9 mouse cellular contexts compared by ENCODE assay signal in the genomic region with DNA sequence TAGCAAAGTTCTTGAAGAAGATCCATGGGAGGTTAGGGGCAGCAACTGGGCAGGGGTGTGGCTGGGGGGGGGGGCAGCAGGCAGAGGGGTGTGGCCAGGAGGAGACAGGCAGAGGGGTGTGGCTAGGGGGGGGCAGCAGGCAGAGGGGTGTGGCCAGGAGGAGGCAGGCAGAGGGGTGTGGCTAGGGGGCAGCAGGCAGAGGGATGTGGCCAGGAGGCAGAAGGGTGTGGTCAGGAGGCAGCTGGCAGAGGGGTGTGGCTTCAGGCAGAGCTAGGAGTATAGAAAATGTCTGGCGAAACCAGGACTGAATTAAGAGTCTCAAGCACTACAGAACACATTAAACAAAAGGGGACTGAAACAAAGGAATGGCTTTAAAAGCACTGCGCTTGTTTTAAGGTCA. TPM values are rescaled to one million over a fixed set of nuclear protein-coding genes. Genes with fewer than 3 reads are reported as not detected.
A peak's percentile ranks its signal among the peaks of the same experiment; 100 is the strongest.
DNase-seq lines count a peak whose midpoint lies in the region; ATAC-seq lines count a peak whose summit lies in the region.
"Had no signal": no experiment of that assay in that cellular context is flagged by ENCODE, and none has a peak within 500 bp of the region (broad histone marks: within the 10 kb centered on the region; RNA-seq: fewer than 3 reads in every experiment).

No protein-coding gene starts in this region.

- H3K9ac ChIP-seq in heart, embryonic 11.5 days (ENCODE audit: low read depth, low read length) = no peak overlapping the region
- H3K9ac ChIP-seq in liver, embryonic 15.5 days = no peak overlapping the region

- intact Hi-C loops in left cerebral cortex, postnatal 36 days (cut with DNase I) = loop anchor here (10.0 kb wide), 1 partner anchor 149 kb away; no protein-coding TSS in a partner anchor

- 24% methylated on average over 2 of the region's 2 CpGs for WGBS in heart, embryonic 11.5 days (ENCODE audit: insufficient replicate concordance)
- 15% methylated on average over 2 of the region's 2 CpGs for WGBS in embryonic facial prominence, embryonic 10.5 days
- WGBS in liver, embryonic 15.5 days (ENCODE audit: insufficient replicate concordance) = 15% methylated on average over 2 of the region's 2 CpGs

- H3K4me3 ChIP-seq in heart, embryonic 11.5 days (ENCODE audit: low read depth, low read length) = no peak overlapping the region
- no peak overlapping the region for H3K4me3 ChIP-seq in embryonic facial prominence, embryonic 10.5 days
- H3K4me3 ChIP-seq in liver, embryonic 15.5 days (replicated peaks) = no peak overlapping the region

- DNase-seq in heart, adult 9 months (ENCODE audit: low spot score in 2 of 2) = no peak
- peak; percentile 11 for DNase-seq in CD4-positive helper T cell, adult 2 months (ENCODE audit: low read depth, low spot score)
- DNase-seq in embryonic facial prominence, embryonic 10.5 days (ENCODE audit: low spot score) = peak; percentile 70
- DNase-seq in left cerebral cortex, postnatal 36 days (ENCODE audit: low spot score in 2 of 2) = no peak
- DNase-seq in cerebellum, postnatal 14 days = no peak
- DNase-seq in frontal cortex, postnatal 36 days (ENCODE audit: low spot score in 2 of 2) = no peak

- H3K27me3 ChIP-seq in heart, embryonic 11.5 days (ENCODE audit: control insufficient read depth, insufficient read depth, low read length) = 0 out of 2 replicates have a peak, but pooled peaks cover 2% of the 10 kb centered on the region
- peaks cover 6% of the 10 kb centered on the region; the same call in 1 of the 2 replicates for H3K27me3 ChIP-seq in embryonic facial prominence, embryonic 10.5 days (replicated peaks; ENCODE audit: low read depth, poor library complexity, severe bottlenecking)
- H3K27me3 ChIP-seq in liver, embryonic 15.5 days = peaks cover 12% of the 10 kb centered on the region; the same call in 1 of the 2 replicates

- no peaks in the 10 kb centered on the region for H3K9me3 ChIP-seq in heart, embryonic 11.5 days (replicated peaks; ENCODE audit: control insufficient read depth, low read length)
- no peaks in the 10 kb centered on the region for H3K9me3 ChIP-seq in embryonic facial prominence, embryonic 10.5 days
- no peaks in the 10 kb centered on the region for H3K9me3 ChIP-seq in liver, embryonic 15.5 days (replicated peaks)

- no peak overlapping the region for H3K27ac ChIP-seq in heart, embryonic 11.5 days (ENCODE audit: low read depth, low read length)
- no peak overlapping the region for H3K27ac ChIP-seq in embryonic facial prominence, embryonic 10.5 days (replicated peaks)
- no peak overlapping the region for H3K27ac ChIP-seq in liver, embryonic 15.5 days (replicated peaks)

- H3K4me1 ChIP-seq in heart, embryonic 11.5 days (ENCODE audit: control insufficient read depth, insufficient read depth, low read length) = peaks cover 7% of the 10 kb centered on the region
- peaks cover 58% of the 10 kb centered on the region for H3K4me1 ChIP-seq in embryonic facial prominence, embryonic 10.5 days
- H3K4me1 ChIP-seq in liver, embryonic 15.5 days (replicated peaks) = peaks cover 11% of the 10 kb centered on the region

- H3K4me2 ChIP-seq in heart, embryonic 11.5 days = no peak overlapping the region
- H3K4me2 ChIP-seq in liver, embryonic 15.5 days = no peak overlapping the region

- no peaks in the 10 kb centered on the region for H3K36me3 ChIP-seq in heart, embryonic 11.5 days (ENCODE audit: control insufficient read depth, insufficient read depth, low read length)
- no peaks in the 10 kb centered on the region for H3K36me3 ChIP-seq in embryonic facial prominence, embryonic 10.5 days (replicated peaks)
- H3K36me3 ChIP-seq in liver, embryonic 15.5 days (replicated peaks) = no peaks in the 10 kb centered on the region

- ATAC-seq in heart, embryonic 11.5 days (replicated peaks; ENCODE audit: insufficient number of reproducible peaks, low FRiP score, low TSS enrichment) = 0 out of 2 replicates have a peak, but pooled peaks have one; percentile 61
- peak; percentile 67 for ATAC-seq in liver, embryonic 15.5 days (ENCODE audit: insufficient read depth)

RNA-seq across cellular contexts. Expression of gene Bdkrb1, which starts 19.4 kb away (rescaled TPM):
- polyA plus RNA-seq in heart, embryonic 11.5 days (2014; fragmentation: Nextera tagmentation; extraction: Ambion mirVana) = not detected in 2 replicates
- 0.11 and 0.15 TPM in 2 replicates for polyA plus RNA-seq in embryonic facial prominence, embryonic 10.5 days (2016; fragmentation: Nextera tagmentation; extraction: Ambion mirVana)
- polyA plus RNA-seq in liver, embryonic 15.5 days (2015; fragmentation: Nextera tagmentation; extraction: Ambion mirVana) = not detected in 2 replicates
- not detected for total RNA-seq in left cerebral cortex, postnatal 36 days (2021)
- polyA plus RNA-seq: heart, embryonic 14.5 days had no signal

RNA-seq across cellular contexts. Expression of gene Bdkrb2, which starts 20.5 kb away (rescaled TPM):
- 0.42 and 0.69 TPM in 2 replicates for polyA plus RNA-seq in heart, embryonic 11.5 days (2014; fragmentation: Nextera tagmentation; extraction: Ambion mirVana)
- polyA plus RNA-seq in embryonic facial prominence, embryonic 10.5 days (2016; fragmentation: Nextera tagmentation; extraction: Ambion mirVana) = 0.53 and 0.82 TPM in 2 replicates
- 0.05 and 0.08 TPM in 2 replicates for polyA plus RNA-seq in liver, embryonic 15.5 days (2015; fragmentation: Nextera tagmentation; extraction: Ambion mirVana)
- total RNA-seq in left cerebral cortex, postnatal 36 days (2021) = under 1 TPM; 0.25 to 0.36 TPM

Comparison
In these comparisons a context has a peak if more than half of its experiments do, and no peak if none do; other contexts are left out.
1. DNase-seq: peak in CD4-positive helper T cell, adult 2 months (single experiment) and embryonic facial prominence, embryonic 10.5 days (single experiment); none in heart, adult 9 months (0 of 2), left cerebral cortex, postnatal 36 days (0 of 2), cerebellum, postnatal 14 days (0 of 2) and frontal cortex, postnatal 36 days (0 of 2).